Mouse (Mus musculus) frontal cortex, postnatal 25 days (tissue): ENCODE measurements around the gene Stx1b.
"Not testable (repeated sequence)": the region's sequence is repeated elsewhere in the genome, so short reads cannot be mapped to it uniquely, and the experiment has no call there.

Experiments used
- DNase-seq, 2 experiments: peaks; one replicate each; pipeline ENCODE4 v3.0.0; 2022; ENCODE audit warnings: low spot score in 2 of 2

The Stx1b gene

GRCm38 (mm10) chr7:127824176-127824871 is at the start of gene Stx1b, which contains the start of gene Stx4a:
Gene Stx1b (minus strand): TSS chr7:127824549.
Gene Stx4a (plus strand): TSS chr7:127824294.
- DNase-seq: peak in 1 of 2 experiments; percentile 36

GRCm38 (mm10) chr7:127870136-127870821 is 45.9 kb upstream of the Stx1b start:
- no peak for DNase-seq

- DNase-seq: no peak
Observed at GRCm38 (mm10) chr7:127869149-127869810, 44.9 kb upstream of the Stx1b start.

- no peak for DNase-seq
Observed at GRCm38 (mm10) chr7:127867641-127868040, 43.3 kb upstream of the Stx1b start.

- no peak for DNase-seq
Observed at GRCm38 (mm10) chr7:127866434-127866833, 42.1 kb upstream of the Stx1b start.

GRCm38 (mm10) chr7:127858258-127858657 is 33.9 kb upstream of the Stx1b start:
- DNase-seq: no peak

- no peak for DNase-seq
Observed at GRCm38 (mm10) chr7:127850906-127851305, 26.6 kb upstream of the Stx1b start.

- no peak for DNase-seq
Observed at GRCm38 (mm10) chr7:127849973-127850875, 25.9 kb upstream of the Stx1b start.

GRCm38 (mm10) chr7:127842001-127842718 is 17.8 kb upstream of the Stx1b start:
- DNase-seq: peak; percentile 45 to 60

GRCm38 (mm10) chr7:127841340-127842000 is 17.1 kb upstream of the Stx1b start:
- DNase-seq: peak; percentile 87 to 91

GRCm38 (mm10) chr7:127840886-127841285 is 16.5 kb upstream of the Stx1b start:
- DNase-seq: peak; percentile 53 to 65

GRCm38 (mm10) chr7:127840031-127840430 is 15.7 kb upstream of the Stx1b start:
- not testable (repeated sequence) for DNase-seq

- not testable (repeated sequence) for DNase-seq
Observed at GRCm38 (mm10) chr7:127837878-127838277, 13.5 kb upstream of the Stx1b start.

- DNase-seq: no peak
Observed at GRCm38 (mm10) chr7:127837473-127837872, 13.1 kb upstream of the Stx1b start.

GRCm38 (mm10) chr7:127835550-127835949 is 11.2 kb upstream of the Stx1b start:
- DNase-seq: no peak

- DNase-seq: no peak
Observed at GRCm38 (mm10) chr7:127823236-127824171, 845 bp downstream of the Stx1b start.

- DNase-seq: no peak
Observed at GRCm38 (mm10) chr7:127822494-127822893, 1.9 kb downstream of the Stx1b start.

GRCm38 (mm10) chr7:127820836-127821509 is 3.4 kb downstream of the Stx1b start:
- DNase-seq: no peak

GRCm38 (mm10) chr7:127817776-127818175 is 6.6 kb downstream of the Stx1b start:
- no peak for DNase-seq
